Mouse (Mus musculus) heart, postnatal 0 days (tissue): ENCODE measurements around the gene Uba6.

ENCODE experiments used
- CTCF ChIP-seq: IDR thresholded peaks from 2 replicates; pipeline ENCODE4 v1.5.1; 2016; ENCODE audit warnings: antibody characterized with exemption, control low read depth, low read depth
- EP300 ChIP-seq: IDR thresholded peaks from 2 replicates; pipeline ENCODE4 v1.6.1; 2016; ENCODE audit warnings: antibody characterized with exemption, low read depth

- no peak for TF ChIP-seq CTCF
- no peak for TF ChIP-seq EP300
These were observed 42.8 kb downstream of the Uba6 start for GRCm38 (mm10) chr5:86129828-86130227.
